Mouse (Mus musculus): Measurements from ENCODE around the gene Ccdc169.
"Not testable (repeated sequence)": the region's sequence is repeated elsewhere in the genome, so short reads cannot be mapped to it uniquely, and the experiment has no call there.

The Ccdc169 gene

DNA sequence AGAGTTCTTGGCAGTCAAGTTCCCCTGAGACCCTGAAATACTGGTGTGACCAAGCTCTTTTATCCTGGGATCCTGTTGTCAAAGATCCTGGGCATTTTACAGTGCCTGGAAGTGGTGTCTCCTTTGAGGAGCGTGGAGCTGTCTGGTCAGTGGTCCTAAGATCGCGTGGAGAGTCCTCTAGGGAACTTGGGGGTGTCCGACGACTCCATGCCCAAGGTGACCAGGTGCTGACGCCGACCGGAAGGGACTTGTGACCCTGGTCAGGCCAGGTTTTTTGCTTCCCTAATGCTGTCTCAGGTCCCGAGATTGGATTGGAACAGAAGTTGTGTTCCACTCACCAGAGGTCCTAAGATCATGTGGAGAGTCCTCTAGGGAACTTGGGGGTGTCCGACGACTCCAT, 66.5 kb downstream of the Ccdc169 start:
- DNase-seq: not testable (repeated sequence)

- no peak for DNase-seq
These were observed 69.3 kb downstream of the Ccdc169 start for GRCm38 (mm10) chr3:55206413-55206812.

DNA sequence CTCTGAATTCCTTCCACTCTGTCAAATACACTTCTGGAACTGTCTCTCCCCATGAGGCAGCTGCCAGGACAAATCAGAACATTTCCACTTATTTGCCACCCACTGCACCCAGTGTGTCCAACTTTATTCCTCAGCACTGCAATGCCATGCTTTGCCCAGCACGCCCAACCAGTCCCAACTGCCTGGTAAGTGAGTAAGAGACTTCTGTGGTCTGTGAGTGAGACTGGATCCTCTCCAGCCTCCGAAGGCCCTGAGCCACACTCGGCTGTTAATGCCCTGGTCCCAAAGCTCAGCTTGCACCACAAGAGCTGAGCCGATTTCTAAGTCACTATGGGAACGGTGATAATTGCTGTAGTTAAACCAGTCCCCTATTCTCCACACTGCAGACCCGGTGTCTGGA, 70.5 kb downstream of the Ccdc169 start:
- DNase-seq: no peak

- DNase-seq: no peak
These were observed 75.1 kb downstream of the Ccdc169 start for GRCm38 (mm10) chr3:55212254-55212653.

DNA sequence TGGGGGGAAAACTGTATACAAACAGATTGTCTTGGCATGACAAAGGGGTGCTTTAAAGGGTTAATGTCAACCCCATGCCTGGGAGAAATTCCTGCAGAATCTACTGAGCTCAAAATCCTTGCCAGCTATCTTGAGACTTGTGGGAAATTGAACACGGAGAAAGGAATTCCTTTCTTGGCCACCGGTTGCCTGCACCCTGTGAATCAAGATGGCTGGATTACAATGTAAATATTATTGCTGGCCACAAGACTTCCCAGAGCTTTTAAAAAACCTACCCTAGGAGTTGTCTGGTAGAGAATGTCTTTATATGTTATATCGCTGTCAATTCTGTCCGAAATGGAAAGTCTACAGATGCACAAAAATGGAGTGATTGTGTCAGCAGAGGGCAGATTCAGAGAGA, 76.6 kb downstream of the Ccdc169 start:
- no peak for DNase-seq

DNA sequence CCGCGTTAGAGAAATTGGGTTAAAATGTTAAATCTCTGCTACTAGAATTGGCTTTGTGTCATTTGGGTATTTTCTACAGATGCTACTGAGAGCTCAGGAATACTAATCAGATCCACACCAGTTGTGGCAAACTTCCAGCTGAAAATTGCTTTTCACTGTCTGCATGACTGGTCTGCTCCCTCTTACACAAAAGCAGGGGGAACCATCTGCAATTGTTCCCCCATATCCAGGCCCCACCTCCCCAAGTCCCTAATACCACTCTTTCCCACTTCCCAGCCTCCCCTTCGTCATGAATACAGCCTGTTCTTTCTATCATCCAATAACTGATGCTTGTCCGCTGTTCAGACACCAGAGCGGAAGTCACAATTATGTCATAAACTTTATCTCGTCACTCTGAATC, 77.3 kb downstream of the Ccdc169 start:
- no peak for DNase-seq

- DNase-seq: no peak
These were observed 85.4 kb downstream of the Ccdc169 start for GRCm38 (mm10) chr3:55222502-55222901.
